24 mouse cellular contexts compared by ENCODE assay signal in genomic region chr10:105597226-105597625, GRCm38 (mm10). TPM values are rescaled to one million over a fixed set of nuclear protein-coding genes. Genes with fewer than 3 reads are reported as not detected.
DNase-seq lines count a peak whose midpoint lies in the region; ATAC-seq and TF ChIP-seq lines count a peak whose summit lies in the region.
"Had no signal": no experiment of that assay in that cellular context is flagged by ENCODE, and none has a peak within 500 bp of the region (broad histone marks: within the 10 kb centered on the region; RNA-seq: fewer than 3 reads in every experiment).

No protein-coding gene starts in this region.

- no peak overlapping the region for H3K4me2 ChIP-seq in limb, embryonic 14.5 days (replicated peaks; ENCODE audit: low read depth, low read length, severe bottlenecking)
- H3K4me2 ChIP-seq: embryonic facial prominence, embryonic 13.5 days; forebrain, embryonic 13.5 days; forebrain, embryonic 15.5 days had no signal

- no peaks in the 10 kb centered on the region for H3K27me3 ChIP-seq in limb, embryonic 14.5 days (ENCODE audit: control insufficient read depth, insufficient read depth, low read length)
- H3K27me3 ChIP-seq in limb, embryonic 10.5 days (ENCODE audit: low read depth, poor library complexity, severe bottlenecking): no peaks in the 10 kb centered on the region
- H3K27me3 ChIP-seq in heart, embryonic 10.5 days (ENCODE audit: insufficient read depth, poor library complexity, severe bottlenecking): no peaks in the 10 kb centered on the region
- H3K27me3 ChIP-seq: CH12.LX; embryonic facial prominence, embryonic 13.5 days; forebrain, embryonic 13.5 days; forebrain, embryonic 15.5 days had no signal

- no peak for ATAC-seq in limb, embryonic 14.5 days (ENCODE audit: low FRiP score, low read depth)
- peak; percentile 86 for ATAC-seq in common myeloid progenitor, adult 5-6 weeks (replicated peaks; ENCODE audit: low read depth, poor library complexity, severe bottlenecking)
- ATAC-seq in hematopoietic stem cell, adult 5-6 weeks (replicated peaks in 1 of 2; ENCODE audit: insufficient read depth in 1 of 2, low FRiP score in 2 of 2, low TSS enrichment in 1 of 2, low read depth in 1 of 2, poor library complexity in 2 of 2, severe bottlenecking in 2 of 2): peak; percentile 42 to 72; a peak in 2 of 4 replicates
- ATAC-seq: CD4-positive, CD25-positive, alpha-beta regulatory T cell, adult 4 months; forebrain, embryonic 13.5 days; forebrain, embryonic 15.5 days; forebrain, postnatal 0 days had no signal

- H3K9me3 ChIP-seq in limb, embryonic 14.5 days (ENCODE audit: control insufficient read depth, low read length): no peaks in the 10 kb centered on the region
- H3K9me3 ChIP-seq in limb, embryonic 10.5 days (replicated peaks): no peaks in the 10 kb centered on the region
- no peaks in the 10 kb centered on the region for H3K9me3 ChIP-seq in heart, embryonic 10.5 days
- H3K9me3 ChIP-seq: embryonic facial prominence, embryonic 13.5 days; forebrain, embryonic 13.5 days; forebrain, embryonic 15.5 days; G1E had no signal

- no peak overlapping the region for H3K27ac ChIP-seq in limb, embryonic 14.5 days (replicated peaks; ENCODE audit: low read depth, low read length)
- H3K27ac ChIP-seq in limb, embryonic 10.5 days: no peak overlapping the region
- H3K27ac ChIP-seq in heart, embryonic 10.5 days: no peak overlapping the region
- H3K27ac ChIP-seq: embryonic facial prominence, embryonic 13.5 days; forebrain, embryonic 13.5 days; forebrain, embryonic 15.5 days had no signal

- TF ChIP-seq POLR2A in limb, embryonic 14.5 days (IDR thresholded peaks at IDR 0.05; ENCODE audit: borderline replicate concordance, extremely low read depth, insufficient read depth, insufficient read length): no peak

- no peak overlapping the region for H3K9ac ChIP-seq in limb, embryonic 14.5 days (ENCODE audit: low read depth, low read length, severe bottlenecking)
- H3K9ac ChIP-seq: embryonic facial prominence, embryonic 13.5 days; forebrain, embryonic 13.5 days; forebrain, embryonic 15.5 days; forebrain, postnatal 0 days had no signal

- intact Hi-C loops in heart, postnatal 10 days (cut with DNase I): no loop called here

- no peak overlapping the region for H3K4me3 ChIP-seq in limb, embryonic 14.5 days (replicated peaks; ENCODE audit: low read length)
- no peak overlapping the region for H3K4me3 ChIP-seq in limb, embryonic 10.5 days
- no peak overlapping the region for H3K4me3 ChIP-seq in heart, embryonic 10.5 days
- H3K4me3 ChIP-seq: embryonic facial prominence, embryonic 13.5 days; forebrain, embryonic 13.5 days; forebrain, embryonic 15.5 days had no signal

- H3K36me3 ChIP-seq in limb, embryonic 14.5 days (ENCODE audit: control insufficient read depth, insufficient read depth, low read length): no peaks in the 10 kb centered on the region
- no peaks in the 10 kb centered on the region for H3K36me3 ChIP-seq in limb, embryonic 10.5 days
- no peaks in the 10 kb centered on the region for H3K36me3 ChIP-seq in heart, embryonic 10.5 days
- H3K36me3 ChIP-seq: embryonic facial prominence, embryonic 13.5 days; forebrain, embryonic 15.5 days; G1E had no signal

- H3K4me1 ChIP-seq in limb, embryonic 14.5 days (ENCODE audit: control insufficient read depth, insufficient read depth, low read length): peaks cover 6% of the 10 kb centered on the region
- no peaks in the 10 kb centered on the region for H3K4me1 ChIP-seq in limb, embryonic 10.5 days
- peaks cover 6% of the 10 kb centered on the region; the same call in 1 of the 2 replicates for H3K4me1 ChIP-seq in heart, embryonic 10.5 days
- H3K4me1 ChIP-seq: forebrain, embryonic 13.5 days had no signal

- peak; percentile 27 for DNase-seq in limb, embryonic 14.5 days (ENCODE audit: low spot score)
- DNase-seq in limb, embryonic 10.5 days (ENCODE audit: low spot score): no peak
- no peak for DNase-seq in heart, postnatal 10 days
- DNase-seq in heart, embryonic 10.5 days (ENCODE audit: low spot score): no peak
- DNase-seq in MN1 (ENCODE audit: low spot score): no peak
- DNase-seq: adrenal gland, adult 2 months; adrenal gland, postnatal 10 days; adrenal gland, postnatal 25 days; B cell, adult 2 months; cerebellum, adult 11 months; cerebellum, adult 18-20 months; cerebellum, adult 8-10 months; cerebellum, adult 9-11 months; cerebellum, postnatal 14 days; cerebellum, postnatal 36 days; forebrain, postnatal 0 days had no signal

- WGBS in limb, embryonic 14.5 days: 51% methylated on average over 3 of the region's 3 CpGs
- 78% methylated on average over 3 of the region's 3 CpGs for WGBS in limb, embryonic 10.5 days
- 67% methylated on average over 3 of the region's 3 CpGs for WGBS in heart, embryonic 10.5 days

RNA-seq across cellular contexts. Expression of gene Tmtc2, which starts 23.0 kb away (rescaled TPM):
- 25.0 and 28.5 TPM in 2 replicates for polyA plus RNA-seq in limb, embryonic 14.5 days (2012; rRNA removed)
- 16.5 and 19.4 TPM in 2 replicates for polyA plus RNA-seq in limb, embryonic 14.5 days (2014; fragmentation: Nextera tagmentation; extraction: Ambion mirVana)
- 6.1 and 10.1 TPM in 2 replicates for polyA plus RNA-seq in limb, embryonic 10.5 days (2016; fragmentation: Nextera tagmentation; extraction: Ambion mirVana)
- total RNA-seq in common myeloid progenitor, adult 5-6 weeks (2017): 1.4 and 1.8 TPM in 2 replicates
- total RNA-seq in hematopoietic stem cell, adult 5-6 weeks (2017): 3.5 and 4.1 TPM in 2 replicates
- total RNA-seq in heart, postnatal 10 days (2021): 1 to 10 TPM; 5.2 to 6.3 TPM
- polyA plus RNA-seq in heart, embryonic 10.5 days (2016; fragmentation: Nextera tagmentation; extraction: Ambion mirVana): 4.1 and 6.9 TPM in 2 replicates
- total RNA-seq: CH12.LX had no signal
